ENCODE assay signal across 19 mouse cellular contexts in the genomic region with DNA sequence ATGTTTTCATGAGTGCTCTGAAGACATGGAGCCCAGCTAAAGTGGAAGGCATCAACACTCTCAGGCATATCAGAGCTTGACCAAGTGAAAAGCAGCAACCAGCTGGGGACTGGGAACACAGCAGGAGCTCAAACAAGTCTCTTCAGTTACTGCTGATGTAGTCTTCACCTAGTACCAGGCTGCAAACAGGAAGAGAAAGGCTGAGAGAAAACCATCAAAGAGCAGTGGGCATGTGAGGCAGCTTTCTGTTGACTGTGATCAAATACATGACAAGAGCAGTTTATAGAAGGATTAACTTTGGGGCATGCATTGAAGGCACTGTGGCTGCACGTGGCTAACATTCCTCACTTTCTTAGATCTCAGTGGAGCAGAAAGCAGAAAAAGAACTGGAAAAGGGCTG.
DNase-seq lines count a peak whose midpoint lies in the region; ATAC-seq and TF ChIP-seq lines count a peak whose summit lies in the region.
"Had no signal": no experiment of that assay in that cellular context is flagged by ENCODE, and none has a peak within 500 bp of the region (broad histone marks: within the 10 kb centered on the region; RNA-seq: fewer than 3 reads in every experiment).

No protein-coding gene starts in this region.

- H3K27ac ChIP-seq in liver, postnatal 0 days (ENCODE audit: low read depth) = no peak overlapping the region
- H3K27ac ChIP-seq: liver, embryonic 15.5 days; neural tube, embryonic 13.5 days; stomach, postnatal 0 days had no signal

- TF ChIP-seq CTCF in liver, postnatal 0 days (IDR thresholded peaks at IDR 0.05; ENCODE audit: low read depth) = no peak

- H3K9me3 ChIP-seq in liver, postnatal 0 days (ENCODE audit: low read length) = no peaks in the 10 kb centered on the region
- H3K9me3 ChIP-seq: liver, embryonic 15.5 days; neural tube, embryonic 13.5 days had no signal

- no peaks in the 10 kb centered on the region for H3K27me3 ChIP-seq in liver, postnatal 0 days (ENCODE audit: insufficient read depth, low read length)
- H3K27me3 ChIP-seq: liver, embryonic 15.5 days; neural tube, embryonic 13.5 days had no signal

- no peak for TF ChIP-seq EP300 in liver, postnatal 0 days (IDR thresholded peaks at IDR 0.05; ENCODE audit: low read depth)

- ATAC-seq in activated CD4-positive, CD25-positive, alpha-beta regulatory T cell, adult 4 months = peak; percentile 51
- no peak for ATAC-seq in liver, postnatal 0 days
- ATAC-seq: forebrain, embryonic 14.5 days; hindbrain, embryonic 16.5 days had no signal

- no peak overlapping the region for H3K4me3 ChIP-seq in liver, postnatal 0 days (ENCODE audit: low read depth, low read length)
- H3K4me3 ChIP-seq: liver, embryonic 15.5 days; neural tube, embryonic 13.5 days had no signal

- no peaks in the 10 kb centered on the region for H3K36me3 ChIP-seq in liver, postnatal 0 days (replicated peaks; ENCODE audit: insufficient read depth, low read length)
- H3K36me3 ChIP-seq: liver, embryonic 15.5 days; neural tube, embryonic 13.5 days had no signal

- no peak overlapping the region for H3K9ac ChIP-seq in liver, postnatal 0 days (replicated peaks)
- H3K9ac ChIP-seq: liver, embryonic 15.5 days; neural tube, embryonic 13.5 days had no signal

- H3K4me2 ChIP-seq in liver, postnatal 0 days (ENCODE audit: low read depth, low read length) = no peak overlapping the region
- H3K4me2 ChIP-seq: heart, embryonic 11.5 days; liver, embryonic 15.5 days; neural tube, embryonic 13.5 days had no signal

- peak; percentile 11 for DNase-seq in embryo, embryonic 10.5 days (ENCODE audit: low spot score)
- no peak for DNase-seq in embryo, embryonic 9.5 days (ENCODE audit: extremely low spot score)
- peak; percentile 37 for DNase-seq in CD4-positive, CD25-positive, alpha-beta regulatory T cell, adult 2 months (ENCODE audit: low read depth, low spot score)
- peak; percentile 57 for DNase-seq in thymus, postnatal 14 days
- no peak for DNase-seq in liver, postnatal 0 days
- DNase-seq in urinary bladder, postnatal 14 days (ENCODE audit: low spot score) = no peak
- no peak for DNase-seq in natural killer cell, adult 2 months (ENCODE audit: low spot score in 2 of 2)
- DNase-seq: adrenal gland, postnatal 14 days; cerebellum, adult 2 months; kidney, adult 18-20 months; kidney, postnatal 25 days; lung, postnatal 10 days had no signal

- H3K4me1 ChIP-seq in liver, postnatal 0 days (ENCODE audit: insufficient read depth) = no peaks in the 10 kb centered on the region
- H3K4me1 ChIP-seq: liver, embryonic 15.5 days; neural tube, embryonic 13.5 days had no signal

- WGBS in liver, postnatal 0 days (ENCODE audit: insufficient replicate concordance) = 37% methylated on average over 1 of the region's 1 CpGs

Comparison
In these comparisons a context has a peak if more than half of its experiments do, and no peak if none do; other contexts are left out.
1. DNase-seq: peak in embryo, embryonic 10.5 days (single experiment), CD4-positive, CD25-positive, alpha-beta regulatory T cell, adult 2 months (single experiment) and thymus, postnatal 14 days (single experiment); none in embryo, embryonic 9.5 days (single experiment), liver, postnatal 0 days (single experiment), urinary bladder, postnatal 14 days (single experiment) and natural killer cell, adult 2 months (0 of 2).